Mouse (Mus musculus) MEL (cell line): ENCODE measurements at regions not wholly inside any gene's neighbourhood (a gene's known extent, or its start where the extent isn't known, plus 50 kb on each side); places are given as distances from the start of the nearest gene placed in this dataset.

Experiments
- BHLHE40 ChIP-seq: IDR thresholded peaks from 2 replicates; pipeline ENCODE4 v1.6.1; 2012; ENCODE audit warnings: low read depth, mild to moderate bottlenecking, inconsistent platforms, low read length, improper control_type of control experiment, borderline replicate concordance
- CHD1 ChIP-seq: IDR thresholded peaks from 2 replicates; pipeline ENCODE4 v1.6.1; 2012; ENCODE audit warnings: low read depth, mild to moderate bottlenecking, inconsistent platforms, low read length, improper control_type of control experiment
- TBP ChIP-seq: IDR thresholded peaks from 2 replicates; pipeline ENCODE4 v1.8.0; 2011; ENCODE audit warnings: low read depth, low read length, improper control_type of control experiment

GRCm38 (mm10) chr9:25387876-25388650 lies 93.3 kb upstream of the Eepd1 start:
- TF ChIP-seq BHLHE40 (no peak), TBP (no peak), CHD1 (no peak)
